Mouse (Mus musculus): ENCODE measurements around the gene Ubac1.

DNA sequence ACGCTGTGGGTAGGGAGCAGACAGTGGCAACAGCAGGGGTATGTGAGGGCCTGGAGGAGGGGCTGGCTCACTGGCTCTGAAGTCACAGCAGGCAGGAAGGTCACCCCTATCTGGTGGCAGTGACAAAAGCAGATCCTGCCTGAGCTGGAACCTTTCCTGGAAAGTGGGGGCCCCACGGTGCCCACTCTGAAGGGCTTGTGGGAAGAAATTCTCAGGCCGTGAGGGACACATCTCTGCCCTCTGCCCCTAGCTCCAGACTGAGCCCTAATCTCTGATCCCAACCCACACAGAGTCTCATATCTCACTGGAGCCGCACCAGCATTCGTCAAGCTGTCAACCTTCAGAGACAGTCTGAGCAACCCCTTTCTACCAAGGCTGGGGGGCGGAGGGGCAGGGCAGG is 15.8 kb upstream of the Ubac1 start:
- TF ChIP-seq CTCF (IDR thresholded peaks at IDR 0.05; ENCODE audit: borderline replicate concordance, insufficient read depth, low read length) (no peak), POLR2A (IDR thresholded peaks at IDR 0.05; ENCODE audit: low read depth, low read length) (no peak)
